In genomic region chr2:170221994-170222535, GRCm38 (mm10) we compare ENCODE assay signal across 8 mouse cellular contexts.
DNase-seq lines count a peak whose midpoint lies in the region; ATAC-seq lines count a peak whose summit lies in the region.

No protein-coding gene starts in this region.

- no peak for ATAC-seq in heart, embryonic 14.5 days (ENCODE audit: insufficient number of reproducible peaks, insufficient read depth, low FRiP score, low read depth)
- no peak for ATAC-seq in hindbrain, embryonic 15.5 days (ENCODE audit: low FRiP score, low read depth)
- no peak for ATAC-seq in midbrain, embryonic 14.5 days (ENCODE audit: low FRiP score, low TSS enrichment)

- H3K9me3 ChIP-seq in heart, embryonic 14.5 days (ENCODE audit: control insufficient read depth, low read length), result no peaks in the 10 kb centered on the region
- H3K9me3 ChIP-seq in hindbrain, embryonic 15.5 days, result no peaks in the 10 kb centered on the region
- no peaks in the 10 kb centered on the region for H3K9me3 ChIP-seq in midbrain, embryonic 14.5 days (ENCODE audit: control insufficient read depth, low read length)

- no peaks in the 10 kb centered on the region for H3K36me3 ChIP-seq in heart, embryonic 14.5 days (ENCODE audit: control insufficient read depth, insufficient read depth, low read length)
- no peaks in the 10 kb centered on the region for H3K36me3 ChIP-seq in hindbrain, embryonic 15.5 days
- no peaks in the 10 kb centered on the region for H3K36me3 ChIP-seq in midbrain, embryonic 14.5 days (ENCODE audit: control insufficient read depth, insufficient read depth, low read length)

- no peaks in the 10 kb centered on the region for H3K27me3 ChIP-seq in heart, embryonic 14.5 days (ENCODE audit: control insufficient read depth, insufficient read depth, low read length)
- H3K27me3 ChIP-seq in hindbrain, embryonic 15.5 days, result no peaks in the 10 kb centered on the region
- no peaks in the 10 kb centered on the region for H3K27me3 ChIP-seq in midbrain, embryonic 14.5 days (ENCODE audit: control insufficient read depth, insufficient read depth, low read length)

- H3K4me2 ChIP-seq in heart, embryonic 14.5 days (ENCODE audit: low read length), result peak overlapping the region; percentile 71
- peak overlapping the region; percentile 20 for H3K4me2 ChIP-seq in hindbrain, embryonic 15.5 days
- H3K4me2 ChIP-seq in midbrain, embryonic 14.5 days (ENCODE audit: low read length), result peak overlapping the region; percentile 17

- peak overlapping the region; percentile 62 to 71 for H3K27ac ChIP-seq in heart, embryonic 14.5 days (replicated peaks in 1 of 2; ENCODE audit: control insufficient read depth in 1 of 2, insufficient read depth in 1 of 2, low read depth in 2 of 2, low read length in 2 of 2)
- peak overlapping the region; percentile 24; the same call in 1 of the 2 replicates for H3K27ac ChIP-seq in brown adipose tissue, adult 24 weeks (replicated peaks; ENCODE audit: low read depth, low read length)
- peak overlapping the region; percentile 25; the same call in 1 of the 2 replicates for H3K27ac ChIP-seq in hindbrain, embryonic 15.5 days (replicated peaks)
- 0 out of 2 replicates have a peak overlapping the region, but pooled peaks have one; percentile 0 for H3K27ac ChIP-seq in midbrain, embryonic 14.5 days (replicated peaks; ENCODE audit: low read depth, low read length)

- peak overlapping the region; percentile 17 for H3K9ac ChIP-seq in heart, embryonic 14.5 days (ENCODE audit: low read length)
- H3K9ac ChIP-seq in hindbrain, embryonic 15.5 days, result no peak overlapping the region
- H3K9ac ChIP-seq in midbrain, embryonic 14.5 days (replicated peaks; ENCODE audit: low read length), result peak overlapping the region; percentile 13; the same call in 1 of the 2 replicates

- peak overlapping the region in 1 of 2 experiments; percentile 5; a peak in 2 of 4 replicates for H3K4me3 ChIP-seq in heart, embryonic 14.5 days (ENCODE audit: control insufficient read depth in 1 of 2, insufficient read depth in 1 of 2, low read depth in 1 of 2, low read length in 2 of 2)
- H3K4me3 ChIP-seq in brown adipose tissue, adult 24 weeks (ENCODE audit: insufficient read depth, low read depth, low read length), result no peak overlapping the region
- H3K4me3 ChIP-seq in hindbrain, embryonic 15.5 days, result no peak overlapping the region
- no peak overlapping the region for H3K4me3 ChIP-seq in midbrain, embryonic 14.5 days (replicated peaks; ENCODE audit: low read depth, low read length)

- 16% methylated on average over 13 of the region's 13 CpGs for WGBS in heart, embryonic 14.5 days
- WGBS in hindbrain, embryonic 15.5 days, result 10% methylated on average over 13 of the region's 13 CpGs
- 11% methylated on average over 13 of the region's 13 CpGs for WGBS in midbrain, embryonic 14.5 days

- DNase-seq in heart, postnatal 25 days (ENCODE audit: low spot score), result no peak
- DNase-seq in midbrain, embryonic 14.5 days, result peak; percentile 32
- DNase-seq in spleen, postnatal 10 days (ENCODE audit: low spot score in 2 of 2), result no peak
- DNase-seq in retina, postnatal 1 day, result no peak
- DNase-seq in ovary, postnatal 14 days (ENCODE audit: low spot score), result no peak

- peaks cover 11 to 52% of the 10 kb centered on the region in 2 experiments for H3K4me1 ChIP-seq in heart, embryonic 14.5 days (ENCODE audit: control insufficient read depth in 2 of 2, insufficient read depth in 2 of 2, low read length in 2 of 2)
- H3K4me1 ChIP-seq in brown adipose tissue, adult 24 weeks (ENCODE audit: control insufficient read depth, insufficient read depth, insufficient read length, low read length), result peaks cover 20% of the 10 kb centered on the region
- H3K4me1 ChIP-seq in hindbrain, embryonic 15.5 days (replicated peaks), result peaks cover 59% of the 10 kb centered on the region
- peaks cover 55% of the 10 kb centered on the region for H3K4me1 ChIP-seq in midbrain, embryonic 14.5 days (ENCODE audit: control insufficient read depth, insufficient read depth, low read length)

- intact Hi-C loops in heart, postnatal 25 days (cut with DNase I), result loop anchor here (5.0 to 10.0 kb wide), 3 partner anchors 45 to 123 kb away; no protein-coding TSS in a partner anchor

Comparison
In these comparisons a context has a peak if more than half of its experiments do, and no peak if none do; other contexts are left out.
1. H3K27ac ChIP-seq: peak in every context shown above with its lines; median percentile 66 in heart, embryonic 14.5 days; 25 in hindbrain, embryonic 15.5 days; 24 in brown adipose tissue, adult 24 weeks; 0 in midbrain, embryonic 14.5 days.
2. H3K4me2 ChIP-seq: peak in every context shown above with its lines; median percentile 71 in heart, embryonic 14.5 days; 20 in hindbrain, embryonic 15.5 days; 17 in midbrain, embryonic 14.5 days.